Mouse (Mus musculus): Measurements from ENCODE around the gene Frmd4a.
"Not testable (repeated sequence)": the region's sequence is repeated elsewhere in the genome, so short reads cannot be mapped to it uniquely, and the experiment has no call there.

Frmd4a gene

DNA sequence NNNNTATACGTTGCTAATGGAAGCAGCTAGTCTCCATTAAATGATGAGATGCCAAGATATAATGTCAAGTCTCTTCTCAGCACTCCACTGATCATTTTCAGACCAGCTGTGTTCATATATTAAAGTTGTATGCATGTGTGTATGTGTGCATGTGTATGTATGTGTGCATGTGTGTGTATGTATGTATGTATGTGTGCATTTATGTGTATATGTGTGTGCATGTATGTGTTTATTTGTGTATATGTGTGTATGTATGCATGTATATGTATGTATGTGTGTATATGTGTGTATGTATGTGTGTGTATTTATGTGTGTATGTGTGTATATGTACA, 204.9 kb downstream of the Frmd4a start:
- DNase-seq, result no peak

GRCm38 (mm10) chr2:4223316-4223715, 205.8 kb downstream of the Frmd4a start:
- no peak for DNase-seq

DNA sequence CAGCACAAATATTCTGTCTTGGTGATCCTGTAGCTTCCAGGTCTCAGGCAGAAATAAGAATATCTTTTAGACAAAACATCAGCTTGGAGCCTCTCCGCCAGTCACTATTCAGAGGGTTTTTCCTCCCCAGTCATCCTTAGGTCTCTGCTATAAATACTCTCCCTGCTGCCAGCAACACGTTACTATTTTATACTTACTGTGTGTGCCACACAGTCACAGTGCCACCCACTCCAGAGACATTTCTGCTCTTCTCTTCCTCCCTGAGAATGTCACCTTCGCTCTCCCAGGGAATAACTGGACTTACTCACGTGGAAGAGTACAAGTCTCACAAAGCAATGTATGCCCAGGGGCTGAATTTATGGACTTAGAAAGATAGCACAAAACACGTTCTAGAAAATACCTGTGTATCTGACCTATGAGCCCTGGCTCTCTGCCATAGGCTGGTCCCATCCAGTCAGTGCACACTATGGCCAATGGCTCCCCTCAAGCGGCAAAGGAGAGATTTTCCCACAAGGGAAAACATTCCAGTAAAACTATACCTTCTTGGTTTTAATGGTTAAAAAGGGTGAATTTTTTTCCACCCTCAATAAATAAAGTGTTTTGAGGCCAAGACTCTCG, 209.5 kb downstream of the Frmd4a start:
- no peak for DNase-seq

- DNase-seq, result no peak
Measured at GRCm38 (mm10) chr2:4227563-4227962, 210.0 kb downstream of the Frmd4a start.

- no peak for DNase-seq
Measured at GRCm38 (mm10) chr2:4228510-4228909, 211.0 kb downstream of the Frmd4a start.

GRCm38 (mm10) chr2:4232335-4232734, 214.8 kb downstream of the Frmd4a start:
- no peak for DNase-seq

GRCm38 (mm10) chr2:4232761-4233322, 215.3 kb downstream of the Frmd4a start:
- no peak for DNase-seq

GRCm38 (mm10) chr2:4237686-4238085, 220.2 kb downstream of the Frmd4a start:
- no peak for DNase-seq

GRCm38 (mm10) chr2:4249723-4250122, 232.2 kb downstream of the Frmd4a start:
- DNase-seq, result no peak

DNA sequence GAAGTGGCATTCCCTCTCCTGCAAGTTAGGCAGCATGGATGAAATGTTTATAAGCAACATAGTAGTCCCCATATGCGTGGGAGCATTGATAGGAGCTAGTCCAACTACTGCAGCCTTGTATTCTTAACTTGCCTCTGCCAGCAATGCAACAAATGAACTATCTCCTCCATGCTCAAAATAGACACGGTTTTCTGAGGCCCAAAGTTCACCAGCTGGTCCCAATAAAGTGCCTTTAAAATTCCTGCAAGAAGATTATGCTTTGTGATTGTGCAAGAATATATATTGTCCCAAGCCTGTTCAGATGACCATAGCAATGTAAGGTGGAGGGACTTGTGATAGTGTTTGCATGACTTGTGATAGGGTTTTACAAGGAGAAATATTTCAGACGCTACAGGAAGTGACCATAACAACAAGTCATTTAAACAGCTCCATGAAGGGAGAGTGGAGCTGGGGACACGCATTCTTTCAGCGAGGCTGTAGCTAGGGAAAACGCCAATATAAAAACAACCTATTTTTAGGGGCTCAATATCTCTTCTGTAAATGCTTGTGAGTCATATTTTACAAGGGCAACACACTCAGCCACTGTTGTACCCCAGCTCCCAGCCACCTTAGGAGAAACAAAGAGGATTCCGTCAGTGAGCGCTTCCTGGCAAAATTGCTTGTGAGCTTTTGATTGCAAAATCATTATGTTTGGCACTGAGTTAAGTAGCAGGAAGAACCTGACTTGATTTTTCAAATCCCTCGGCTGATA, 235.2 kb downstream of the Frmd4a start:
- DNase-seq, result no peak

- no peak for DNase-seq
Measured at GRCm38 (mm10) chr2:4253348-4253747, 235.8 kb downstream of the Frmd4a start.

DNA sequence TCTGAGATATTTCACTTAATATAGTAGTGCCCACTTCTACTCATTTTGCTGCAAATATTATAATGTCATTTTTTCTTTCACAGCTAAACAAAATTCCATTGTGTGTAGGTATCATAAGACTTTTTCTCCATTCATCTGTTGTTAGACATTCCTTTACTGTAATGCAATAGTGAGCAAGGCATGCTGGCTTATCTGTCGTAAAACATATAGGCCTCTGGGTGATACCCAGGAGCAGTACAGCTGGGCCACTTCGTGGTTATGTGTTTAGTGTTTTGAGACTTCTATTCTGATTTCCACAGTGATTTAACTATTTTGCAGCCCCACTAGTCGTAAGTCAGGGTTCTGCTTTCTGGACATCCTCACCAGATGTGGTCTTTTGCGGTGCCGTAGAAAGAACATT, 236.6 kb downstream of the Frmd4a start:
- no peak for DNase-seq

- DNase-seq, result no peak
Measured at GRCm38 (mm10) chr2:4256242-4256641, 238.7 kb downstream of the Frmd4a start.

DNA sequence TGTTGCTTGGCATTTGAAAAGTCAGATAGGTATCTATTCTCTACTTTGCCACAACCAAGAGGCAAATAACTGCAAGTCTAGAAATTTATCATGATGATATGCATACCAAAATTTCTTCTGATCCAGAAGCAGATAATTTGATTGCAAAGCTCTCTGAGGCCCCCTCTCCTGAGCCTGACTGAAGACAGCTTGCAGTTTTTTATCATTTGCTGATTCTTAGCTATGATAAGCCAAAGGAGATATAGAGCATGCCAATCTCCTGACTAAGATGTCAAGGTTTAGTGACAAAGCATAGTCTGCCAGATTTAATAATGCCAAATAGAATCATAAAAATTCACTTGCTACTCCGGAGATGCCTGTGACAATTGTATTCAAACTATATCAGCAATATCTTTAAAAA, 240.1 kb downstream of the Frmd4a start:
- DNase-seq, result no peak

DNA sequence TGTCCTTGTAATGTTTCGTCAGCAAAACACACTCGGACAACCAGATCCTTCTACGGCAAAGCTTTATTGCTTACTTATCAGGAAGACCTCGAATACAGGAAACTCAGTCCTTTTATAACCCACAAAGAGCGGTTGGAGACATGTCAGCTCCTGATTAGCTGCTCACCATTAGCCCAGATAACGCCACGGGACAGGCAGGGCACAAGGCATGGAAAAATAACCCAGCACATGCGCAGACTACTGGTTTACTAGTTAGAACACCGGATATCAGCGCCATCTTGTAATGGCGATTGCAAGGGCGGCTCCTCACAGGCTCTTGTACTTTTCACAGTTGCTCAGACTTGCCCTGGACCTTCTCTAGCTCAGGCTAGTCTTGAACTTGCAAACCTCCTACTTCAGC, 241.3 kb downstream of the Frmd4a start:
- not testable (repeated sequence) for DNase-seq

DNA sequence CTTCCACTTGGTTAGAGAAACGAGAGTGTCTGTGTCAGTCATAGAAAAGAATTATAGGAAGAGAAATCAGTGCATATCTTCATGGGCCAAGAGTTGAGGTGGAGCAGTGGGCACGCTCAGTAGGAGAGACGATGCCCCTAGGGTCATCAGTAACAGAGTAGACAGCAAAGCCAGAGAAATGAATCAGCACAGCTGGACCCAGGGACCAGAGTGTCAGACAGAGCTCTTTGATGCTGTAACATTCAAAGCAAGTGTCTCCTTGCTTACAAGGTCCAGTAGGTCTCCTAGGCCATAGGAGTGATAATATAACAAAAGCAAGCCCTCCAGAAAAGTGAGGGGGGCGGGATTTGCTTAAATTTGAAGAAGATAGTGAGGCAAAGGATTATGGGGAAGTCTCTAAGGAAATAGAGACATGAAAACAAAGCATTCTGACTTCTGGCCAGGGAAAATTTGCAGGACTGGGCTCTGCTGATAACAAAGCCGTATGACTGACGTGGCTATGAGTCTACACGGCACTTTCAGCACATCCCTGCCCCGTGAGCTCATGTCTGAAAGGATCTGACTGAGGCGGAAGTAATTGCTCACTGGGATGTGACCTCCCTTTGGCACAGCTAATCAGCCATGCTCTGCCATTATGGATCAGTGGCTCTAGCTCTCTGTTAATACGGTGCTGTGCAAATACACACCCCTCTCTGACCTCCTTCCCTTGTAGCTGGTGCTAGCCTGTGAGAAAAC, 243.0 kb downstream of the Frmd4a start:
- no peak for DNase-seq

DNA sequence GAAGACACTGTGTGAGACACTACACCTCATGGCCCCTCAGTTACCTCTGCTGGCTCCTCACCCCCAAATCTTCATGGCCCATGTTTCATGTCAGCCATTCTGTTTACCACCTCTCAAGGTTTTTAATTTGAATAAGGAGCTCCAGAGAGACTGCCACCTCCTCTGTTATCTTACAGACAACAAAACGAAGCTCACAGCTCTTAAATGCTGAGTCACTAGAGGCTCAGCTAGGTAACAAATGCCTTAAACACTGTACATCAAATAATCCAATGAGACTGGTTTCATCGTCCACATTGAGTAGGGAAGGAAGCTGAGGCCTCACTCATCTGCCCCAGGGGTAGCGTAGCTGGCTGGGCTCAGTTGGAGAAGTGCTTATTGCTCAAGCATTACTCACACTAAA, 245.2 kb downstream of the Frmd4a start:
- DNase-seq, result no peak

GRCm38 (mm10) chr2:4267377-4267776, 249.9 kb downstream of the Frmd4a start:
- DNase-seq, result no peak

- DNase-seq, result no peak
Measured at GRCm38 (mm10) chr2:4282777-4283176, 265.3 kb downstream of the Frmd4a start.

- no peak for DNase-seq
Measured at GRCm38 (mm10) chr2:4285693-4286291, 268.3 kb downstream of the Frmd4a start.

DNA sequence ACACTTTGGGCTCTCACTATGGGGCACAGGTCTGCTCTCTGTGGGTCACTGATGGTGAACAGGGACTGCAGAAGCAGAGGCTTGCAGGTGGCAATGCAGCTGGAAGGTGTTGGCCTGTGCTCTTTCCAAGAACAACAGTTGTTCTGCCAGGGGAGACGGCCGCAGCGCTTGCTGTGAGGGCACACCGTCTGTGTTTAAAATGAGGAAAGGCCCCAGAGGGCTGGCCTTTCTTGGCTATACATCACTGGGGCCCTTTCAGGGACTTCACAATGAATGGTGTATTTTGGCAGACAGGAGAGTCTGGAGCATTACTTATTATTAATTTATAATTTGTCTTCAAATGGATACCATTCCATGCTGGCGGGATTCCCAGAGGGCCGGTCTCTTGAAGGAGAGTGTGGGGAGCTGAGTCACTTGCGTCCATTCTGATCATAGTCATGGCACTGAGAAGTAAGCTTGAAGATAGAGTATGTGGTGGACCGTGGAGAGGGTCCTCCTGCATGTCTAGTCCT, 268.9 kb downstream of the Frmd4a start:
- DNase-seq, result no peak

GRCm38 (mm10) chr2:4290475-4290874, 273.0 kb downstream of the Frmd4a start:
- DNase-seq, result no peak

DNA sequence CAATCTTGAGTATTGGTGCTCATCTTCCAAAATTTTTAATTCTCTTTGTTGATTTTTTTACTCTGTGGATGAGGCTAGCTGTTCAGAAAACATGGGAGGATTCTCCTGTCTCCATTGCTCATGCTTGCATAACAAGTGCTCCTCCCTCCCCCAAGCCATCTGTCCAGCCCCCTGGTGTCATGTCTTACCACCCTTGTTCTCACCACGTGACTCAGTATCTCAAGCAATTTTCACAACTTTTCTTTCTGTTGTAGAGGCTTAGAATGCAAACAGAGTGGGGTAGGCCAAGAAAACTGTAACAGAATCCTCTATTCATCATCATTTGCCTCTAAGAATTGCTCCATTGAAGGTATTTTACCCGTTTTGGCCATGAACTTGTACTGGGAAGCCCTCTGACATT, 273.6 kb downstream of the Frmd4a start:
- no peak for DNase-seq

Data from cerebellum, adult 9-10 months (tissue).